Mouse (Mus musculus) cerebellum, adult (tissue): ENCODE data around the gene Tmem97.
"Not testable (repeated sequence)": the region's sequence is repeated elsewhere in the genome, so short reads cannot be mapped to it uniquely, and the experiment has no call there.

Experiments used
- ATAC-seq: cut with Nextera tagmentation; 2 replicates; pipeline ENCODE4 v1.9.2; 2017; ENCODE audit warnings: mild to moderate bottlenecking, moderate library complexity, mixed read lengths; ENCODE audit not compliant: insufficient number of reproducible peaks, low FRiP score, low TSS enrichment

The Tmem97 gene

DNA sequence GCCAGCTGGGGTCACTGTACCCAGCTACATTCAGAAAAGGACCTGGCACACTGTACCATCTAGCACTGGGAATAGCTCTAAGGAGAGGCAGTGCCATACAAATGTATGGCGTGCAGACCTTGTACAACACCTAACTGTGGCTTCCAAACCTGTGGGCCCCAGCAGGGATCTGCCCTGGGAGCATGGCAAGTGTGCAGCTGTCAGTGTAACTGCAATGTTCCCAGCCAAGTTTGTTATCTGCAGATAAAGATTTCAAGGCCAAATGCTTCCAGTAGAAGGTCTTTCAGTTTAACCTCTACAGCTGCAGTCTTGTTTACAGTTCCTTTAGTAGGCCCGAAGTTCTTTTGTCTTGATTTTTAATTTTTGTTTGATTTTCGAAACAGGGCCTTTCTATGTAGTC lies 5.0 kb upstream of the Tmem97 start:
- no peak for ATAC-seq

- 0 out of 2 replicates have a peak, but pooled peaks have one; percentile 11 for ATAC-seq
Observed at GRCm38 (mm10) chr11:78551059-78551398, 452 bp upstream of the Tmem97 start.

- ATAC-seq, result no peak
Observed at GRCm38 (mm10) chr11:78549491-78549987, 1.0 kb downstream of the Tmem97 start.

DNA sequence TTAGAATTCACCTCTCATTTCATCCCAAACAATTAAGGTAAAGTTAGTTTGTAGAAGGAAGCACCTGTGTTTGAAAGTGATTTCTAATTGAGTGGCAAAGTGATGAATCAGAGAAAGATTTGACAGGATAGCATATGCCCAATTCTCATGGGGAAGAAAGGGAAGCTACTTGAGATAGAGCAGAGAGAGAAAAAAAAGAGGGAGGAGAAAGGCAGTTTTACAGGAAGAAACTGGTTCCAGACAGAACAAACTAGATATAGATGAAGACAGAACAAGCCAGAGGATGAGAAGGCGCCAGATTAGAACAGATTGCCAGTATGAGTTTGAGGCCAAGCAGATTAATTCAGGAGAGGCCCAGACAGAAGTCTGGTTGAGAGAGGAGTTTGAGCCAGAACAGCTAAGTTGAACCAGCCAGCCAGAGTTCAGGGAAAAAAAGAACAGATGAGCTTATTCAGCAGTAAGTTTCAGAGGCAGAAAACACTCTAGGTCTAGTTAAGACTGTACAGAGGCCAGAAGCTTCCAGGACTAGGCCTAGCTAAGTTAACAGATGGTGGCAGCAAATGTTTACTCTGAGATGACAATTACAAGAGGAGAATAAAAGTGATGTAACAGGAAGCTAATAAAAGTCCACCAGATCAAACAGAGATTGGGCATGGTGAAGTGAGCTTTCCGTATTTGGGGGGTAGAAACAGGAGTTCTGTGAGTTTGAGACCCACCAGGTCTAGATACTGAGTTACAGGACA lies 2.7 kb downstream of the Tmem97 start:
- ATAC-seq, result no peak

DNA sequence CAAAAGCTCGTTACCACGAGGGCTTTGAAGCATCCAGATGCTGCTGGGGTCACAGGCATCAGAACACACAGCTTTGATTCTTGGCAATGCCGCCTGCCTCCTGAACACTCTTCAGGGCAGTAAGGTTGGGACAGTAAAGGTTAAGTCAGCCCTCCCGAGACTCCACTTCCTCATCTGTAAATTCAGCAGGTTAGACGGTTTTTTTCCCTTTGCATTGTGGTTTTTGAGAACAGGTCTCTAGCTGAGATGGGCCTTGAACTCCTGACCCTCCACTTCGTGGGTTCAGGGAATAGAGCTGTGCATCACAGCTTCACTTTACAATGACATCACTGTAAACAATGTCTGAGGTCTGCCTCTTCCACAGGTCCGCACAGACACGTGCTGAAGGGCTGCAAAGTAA lies 5.4 kb downstream of the Tmem97 start:
- no peak for ATAC-seq

DNA sequence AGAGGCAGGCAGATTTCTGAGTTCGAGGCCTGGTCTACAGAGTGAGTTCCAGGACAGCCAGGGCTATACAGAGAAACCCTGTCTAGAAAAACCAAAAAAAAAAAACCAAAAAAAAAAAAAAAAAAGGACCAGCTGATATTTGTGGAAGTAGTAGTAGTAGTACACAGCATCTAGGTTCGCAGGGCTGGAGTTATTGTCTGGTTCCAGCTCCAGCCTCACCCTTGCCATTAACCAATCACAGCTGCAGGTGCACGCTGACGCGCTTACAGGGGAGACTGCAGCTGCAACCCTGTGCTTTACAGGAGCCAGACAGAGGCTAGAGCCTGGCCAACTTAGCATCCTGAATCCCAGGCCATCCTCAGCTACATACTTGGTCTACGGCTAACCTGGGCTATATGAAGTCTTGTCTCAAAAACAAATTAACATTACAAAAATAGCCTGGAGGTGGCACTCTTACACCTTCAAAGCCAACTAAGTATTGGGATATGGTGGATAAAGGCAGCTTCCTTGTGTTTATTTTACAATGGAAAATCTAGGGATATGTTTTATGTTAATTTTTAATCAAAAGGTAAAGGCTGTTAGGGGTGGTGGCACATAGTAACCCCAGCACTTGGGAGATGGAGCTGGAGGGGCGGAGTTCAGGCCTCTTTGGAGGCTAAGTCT lies 6.0 kb downstream of the Tmem97 start:
- no peak for ATAC-seq

DNA sequence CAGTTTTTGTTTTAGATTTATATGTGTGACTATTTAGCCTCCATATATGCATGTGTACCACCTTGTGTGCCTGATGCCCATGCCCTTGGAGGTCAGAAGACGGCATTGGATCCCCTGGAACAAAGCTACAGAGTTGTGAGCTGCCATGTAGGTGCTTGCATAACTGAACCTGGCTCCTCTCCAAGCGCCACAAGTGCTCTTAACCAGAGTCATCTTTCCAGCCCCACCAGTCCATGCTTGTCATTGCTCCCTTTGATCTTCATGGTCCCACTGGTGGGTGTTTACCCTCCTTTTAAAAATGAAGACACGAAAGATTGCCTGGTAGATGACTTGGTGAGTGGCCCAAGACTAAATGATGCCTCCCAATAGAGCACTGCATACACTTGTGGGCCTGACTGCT lies 10.2 kb downstream of the Tmem97 start:
- ATAC-seq, result no peak

GRCm38 (mm10) chr11:78536690-78537084 lies 13.9 kb downstream of the Tmem97 start:
- ATAC-seq, result no peak

DNA sequence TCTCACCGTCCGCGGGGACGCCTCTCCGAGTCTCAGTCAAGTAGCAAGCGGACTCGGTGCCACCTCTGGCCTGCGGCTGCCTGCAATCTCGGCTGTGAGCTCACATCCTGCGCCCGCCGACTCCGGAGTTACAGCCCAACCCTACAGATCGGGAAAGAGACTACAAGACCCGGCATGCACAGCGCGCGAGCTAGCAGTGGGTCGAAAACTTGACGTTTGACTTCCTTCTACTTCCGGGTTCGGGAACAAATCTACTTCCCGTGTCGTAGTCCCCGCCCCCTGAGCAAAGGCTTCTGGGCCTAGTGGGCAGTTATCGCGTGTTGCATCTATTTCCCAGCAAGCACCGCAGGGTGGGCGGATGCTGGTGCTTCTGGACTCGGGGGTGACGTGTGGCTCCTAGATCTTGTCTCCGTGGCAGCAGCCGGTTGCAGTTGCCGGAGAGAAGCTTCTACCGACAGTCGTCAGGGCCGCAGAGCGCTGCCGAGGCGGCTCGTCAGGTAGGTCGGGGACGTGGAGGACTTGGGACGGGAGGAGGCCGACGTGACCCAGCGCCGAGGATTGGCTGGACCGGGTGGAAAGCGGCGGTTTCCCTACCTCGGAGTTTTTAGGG lies 14.4 kb downstream of the Tmem97 start, which contains the start of the genes Tnfaip1 and Ift20:
Gene Tnfaip1, minus strand, starts transcription at position 253 of the 610 bp plus-strand sequence.
Gene Ift20, plus strand, starts transcription at position 282 of the 610 bp plus-strand sequence.
- peak; percentile 96 for ATAC-seq

GRCm38 (mm10) chr11:78535376-78536079 lies 15.0 kb downstream of the Tmem97 start:
- ATAC-seq, result peak; percentile 22; the same call in 1 of the 2 replicates

DNA sequence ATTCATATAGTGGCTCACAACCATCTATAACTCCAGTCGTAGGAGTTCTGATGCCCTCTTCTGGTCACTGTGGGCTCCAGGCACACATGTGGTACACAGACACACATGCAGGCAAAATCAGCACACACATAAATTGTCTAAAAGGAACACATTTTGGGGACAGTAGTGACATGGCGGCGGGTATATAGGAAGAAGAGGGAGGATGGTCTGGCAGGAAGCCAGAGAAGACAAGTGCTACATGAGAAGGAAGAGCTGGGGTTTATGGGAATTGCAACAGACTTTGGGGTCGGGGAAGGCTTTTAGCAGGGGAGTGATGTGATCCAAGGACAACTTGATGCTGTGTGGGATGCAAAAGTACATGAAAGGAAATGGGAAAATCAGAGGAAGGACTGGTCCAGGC lies 16.1 kb downstream of the Tmem97 start:
- no peak for ATAC-seq

DNA sequence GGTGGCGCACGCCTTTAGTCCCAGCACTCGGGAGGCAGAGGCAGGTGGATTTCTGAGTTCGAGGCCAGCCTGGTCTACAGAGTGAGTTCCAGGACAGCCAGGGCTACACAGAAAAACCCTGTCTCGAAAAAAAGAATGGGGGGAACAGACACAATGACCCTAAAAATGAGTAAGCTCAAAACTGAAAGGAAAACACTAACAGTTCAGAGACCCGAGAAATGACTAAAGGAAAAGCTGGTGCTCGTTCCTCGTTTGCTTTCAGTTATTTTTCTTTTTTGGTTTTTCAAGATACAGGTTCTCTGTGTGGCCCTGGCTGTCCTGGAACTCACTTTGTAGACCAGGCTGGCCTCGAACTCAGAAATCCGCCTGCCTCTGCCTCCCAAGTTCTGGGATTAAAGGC lies 19.1 kb downstream of the Tmem97 start:
- not testable (repeated sequence) for ATAC-seq

- ATAC-seq, result no peak
Observed at GRCm38 (mm10) chr11:78531046-78531445, 19.5 kb downstream of the Tmem97 start.

DNA sequence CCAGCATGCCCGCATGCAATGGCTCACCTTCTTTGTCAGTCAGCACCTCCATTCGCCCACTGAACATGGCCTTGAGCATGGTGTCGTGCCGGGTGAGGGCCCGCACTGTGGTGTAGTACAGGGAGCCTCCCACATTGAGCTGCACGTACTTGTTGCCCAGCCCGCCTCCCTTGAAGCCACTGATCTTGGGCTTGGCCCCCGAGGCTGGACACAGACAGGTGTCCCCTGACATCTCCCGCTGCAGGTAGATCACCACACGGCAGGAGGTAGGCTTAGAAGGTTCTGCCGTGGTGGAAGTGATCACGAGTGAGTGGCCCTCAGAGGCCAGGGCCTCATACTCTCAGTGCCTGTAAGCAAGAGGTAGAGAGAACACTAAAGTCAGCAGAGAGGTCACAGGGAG lies 20.6 kb downstream of the Tmem97 start:
- no peak for ATAC-seq

DNA sequence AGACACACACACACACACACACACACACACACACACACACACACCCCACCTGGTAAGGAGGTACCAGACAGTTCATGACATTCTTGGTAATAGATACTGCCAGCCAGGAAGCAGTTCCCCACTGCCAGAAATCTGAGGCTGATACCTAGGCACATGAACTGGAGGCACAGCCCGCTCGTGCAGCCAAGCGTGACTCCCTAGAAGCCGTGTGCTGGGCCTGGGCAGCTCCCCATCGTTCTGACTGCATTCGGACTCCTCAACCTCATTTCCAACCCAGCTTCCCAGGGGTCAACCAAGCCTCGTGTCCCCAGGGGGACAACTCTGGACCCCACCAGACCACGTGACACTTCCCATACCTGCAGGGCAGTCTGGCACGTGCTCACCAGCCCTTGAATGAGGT lies 21.9 kb downstream of the Tmem97 start:
- ATAC-seq, result no peak

DNA sequence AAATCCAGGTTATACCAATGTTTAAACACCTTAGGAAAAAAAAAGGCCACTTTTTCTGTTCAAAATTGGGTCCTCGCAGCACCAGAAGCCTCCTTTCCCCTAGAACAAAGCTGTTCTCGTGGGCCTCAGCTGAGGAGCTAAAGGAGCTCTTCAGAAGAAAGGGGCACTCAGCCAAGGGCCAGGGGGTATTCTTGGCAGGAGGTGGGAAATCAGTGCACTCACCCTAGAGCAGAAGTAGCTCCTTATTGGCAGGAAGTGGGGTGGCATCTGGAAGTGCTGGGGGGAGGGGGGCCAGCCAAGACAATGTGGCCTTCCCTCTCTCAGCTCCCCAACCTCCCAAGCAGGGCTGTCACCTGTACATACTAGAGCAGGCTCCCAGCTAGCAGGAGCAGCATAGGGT lies 25.7 kb downstream of the Tmem97 start:
- ATAC-seq, result no peak

DNA sequence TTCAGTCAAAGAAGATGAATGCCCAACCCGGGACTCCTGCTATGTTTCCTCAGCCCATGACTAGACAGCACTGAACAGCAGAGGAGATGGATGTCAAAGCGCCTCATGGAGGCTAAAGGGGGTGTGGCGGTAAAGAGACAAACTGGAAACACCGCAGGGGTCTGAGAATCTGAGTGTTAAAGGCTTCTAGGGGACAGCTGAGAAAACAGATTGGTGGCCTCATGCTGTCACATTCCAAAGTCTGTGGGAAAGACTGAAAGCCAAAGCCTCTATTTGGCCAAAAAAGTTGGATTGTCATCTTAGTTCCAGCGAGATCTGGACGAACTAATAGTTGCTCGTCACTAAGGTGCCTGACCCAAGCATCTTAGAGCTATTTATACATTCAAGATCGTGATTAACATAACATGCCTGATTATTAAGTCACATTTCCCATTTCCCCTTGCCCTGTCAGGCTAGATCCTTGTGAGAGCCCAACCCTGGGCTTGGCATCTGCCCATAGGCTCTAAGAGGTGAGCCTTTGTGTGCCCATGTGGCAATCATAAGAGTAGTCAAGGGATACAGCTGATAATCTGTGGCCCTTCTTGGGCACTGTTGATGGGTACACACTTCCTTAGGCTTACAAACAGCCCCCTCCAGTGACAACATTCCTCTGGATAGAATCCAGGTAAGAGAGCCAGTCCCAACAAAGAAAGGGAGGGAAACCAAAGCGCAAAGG lies 27.2 kb downstream of the Tmem97 start:
- no peak for ATAC-seq

DNA sequence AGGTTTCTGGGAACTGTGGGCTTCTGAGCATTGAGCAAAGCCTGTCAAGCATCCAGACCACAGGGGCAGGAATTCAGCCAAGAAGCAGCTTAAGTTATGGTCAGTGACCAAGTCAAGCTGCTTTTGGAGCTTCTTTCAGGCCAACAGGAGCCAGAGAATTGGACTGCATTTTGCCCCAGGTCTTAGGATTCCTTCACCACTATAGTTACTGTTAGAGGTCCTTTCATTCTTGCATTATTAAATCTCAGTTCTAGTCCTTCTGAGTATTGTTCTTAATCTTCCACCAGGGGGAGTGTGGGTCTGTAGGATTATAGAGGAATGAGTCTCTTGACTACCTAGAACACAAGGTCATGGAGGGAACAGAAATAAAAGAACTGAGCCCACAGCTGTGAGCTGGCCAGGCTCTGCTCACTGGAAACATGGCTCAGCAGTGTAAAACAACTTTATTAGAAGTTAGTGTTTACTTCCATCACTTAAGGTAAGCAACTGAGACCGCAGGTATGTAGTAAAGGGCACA lies 28.0 kb downstream of the Tmem97 start:
- ATAC-seq, result no peak

DNA sequence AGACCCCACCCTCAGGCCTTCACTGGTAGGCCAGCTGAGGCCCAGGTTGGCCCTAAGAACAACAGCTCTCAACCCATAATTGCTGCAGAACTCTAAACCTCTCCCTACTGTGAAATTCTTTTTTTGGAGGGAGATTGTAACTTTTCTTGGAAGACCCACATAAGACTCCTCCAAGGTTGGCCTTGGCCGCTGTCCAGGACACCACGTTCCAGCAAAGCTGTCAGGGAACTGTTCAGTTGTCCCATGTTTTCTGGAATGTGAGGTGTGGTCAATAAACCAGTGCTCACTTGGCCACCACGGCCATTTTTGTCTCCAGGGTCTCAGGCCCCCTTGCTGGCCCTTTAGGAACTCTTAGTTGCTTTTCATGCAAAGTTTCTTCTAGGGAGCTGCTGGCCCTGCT lies 28.7 kb downstream of the Tmem97 start:
- no peak for ATAC-seq

- ATAC-seq, result no peak
Observed at GRCm38 (mm10) chr11:78518931-78519330, 31.6 kb downstream of the Tmem97 start.
